Mouse (Mus musculus): ENCODE measurements around the gene Slc9a4. TPM values are rescaled to one million over a fixed set of nuclear protein-coding genes. Genes with fewer than 3 reads are reported as not detected.
"Not testable (repeated sequence)": the region's sequence is repeated elsewhere in the genome, so short reads cannot be mapped to it uniquely, and the experiment has no call there.

Slc9a4 gene
- polyA plus RNA-seq, 1 experiment from 2014 or later = not detected

DNA sequence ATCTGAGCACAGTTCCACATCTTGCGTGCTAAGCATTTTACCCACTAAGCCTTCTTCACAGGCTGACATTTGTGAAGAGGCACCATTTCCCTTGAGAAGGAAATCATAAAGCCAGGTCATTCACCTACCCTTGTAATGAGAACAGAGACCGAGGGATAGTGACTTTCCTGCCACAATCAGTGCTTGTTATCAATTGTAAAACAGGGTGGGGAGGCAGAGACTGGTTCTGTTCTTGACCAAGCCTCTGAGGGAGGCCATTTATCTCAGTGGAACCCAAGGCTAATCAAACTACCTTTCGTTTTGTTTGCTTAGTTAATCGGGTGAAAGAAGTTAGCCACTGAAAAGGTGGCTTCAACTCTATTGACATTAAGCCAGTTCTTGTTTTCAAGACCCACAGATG, 77.2 kb downstream of the Slc9a4 start:
- Histone ChIP-seq H3K4me1 (no peaks in the 10 kb centered on the region), H3K36me3 (no peaks in the 10 kb centered on the region), H3K9me3 (no peaks in the 10 kb centered on the region), H3K27me3 (no peaks in the 10 kb centered on the region), H3K4me2 (replicated peaks) (no peak overlapping the region), H3K4me3 (no peak overlapping the region), H3K27ac (replicated peaks) (no peak overlapping the region), H3K9ac (replicated peaks) (no peak overlapping the region)
- no peak for ATAC-seq (replicated peaks)
- 84% methylated on average over 4 of the region's 4 CpGs for WGBS

DNA sequence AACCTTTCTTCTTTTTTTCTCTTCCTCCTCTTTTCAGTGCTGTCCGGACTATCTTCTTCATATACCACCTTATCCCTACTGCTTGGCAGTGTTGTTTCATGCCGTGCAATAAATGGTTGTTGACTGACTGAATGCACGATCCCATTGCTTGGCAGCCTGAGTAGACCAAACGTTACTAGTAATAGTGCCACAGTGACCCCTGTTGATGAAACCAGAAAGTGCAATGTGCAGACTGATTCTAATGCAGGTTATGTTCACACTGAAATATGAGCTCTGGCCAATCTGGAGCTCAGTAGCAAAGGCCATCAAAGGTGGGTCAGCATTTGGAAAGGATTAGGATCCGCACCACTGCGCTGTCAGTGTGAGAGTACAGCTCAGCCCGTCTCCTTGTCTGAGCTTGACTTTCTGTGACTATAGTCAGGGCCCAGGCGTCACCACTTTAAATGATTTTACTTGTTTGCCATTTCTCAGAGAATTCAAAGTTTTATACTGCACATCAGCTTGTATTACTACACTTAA, 78.2 kb downstream of the Slc9a4 start:
- Histone ChIP-seq H3K9ac (replicated peaks) (no peak overlapping the region), H3K4me1 (no peaks in the 10 kb centered on the region), H3K36me3 (no peaks in the 10 kb centered on the region), H3K4me2 (replicated peaks) (no peak overlapping the region), H3K4me3 (no peak overlapping the region), H3K9me3 (no peaks in the 10 kb centered on the region), H3K27ac (replicated peaks) (no peak overlapping the region), H3K27me3 (no peaks in the 10 kb centered on the region)
- WGBS = 51% methylated on average over 8 of the region's 8 CpGs
- no peak for ATAC-seq (replicated peaks)

DNA sequence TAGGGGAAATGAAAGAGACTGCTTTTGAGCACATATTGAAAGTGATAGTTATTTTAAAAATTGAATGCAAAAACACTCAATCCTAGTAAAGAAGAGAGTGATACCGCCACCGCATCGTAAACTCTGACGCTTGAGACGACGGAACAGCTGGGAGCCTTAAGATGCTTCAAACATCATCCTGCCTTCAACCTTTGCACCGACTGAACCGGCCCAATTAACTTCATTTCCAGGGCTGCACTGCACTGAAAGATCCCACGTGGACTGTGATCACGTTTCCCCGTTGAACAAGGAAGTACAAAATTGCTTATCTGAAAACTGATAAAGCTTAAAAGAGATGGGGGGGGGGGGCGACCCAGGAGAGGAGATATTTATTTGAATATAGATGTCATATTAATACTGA, 79.1 kb downstream of the Slc9a4 start:
- Histone ChIP-seq H3K4me1 (no peaks in the 10 kb centered on the region), H3K9ac (replicated peaks) (no peak overlapping the region), H3K27me3 (no peaks in the 10 kb centered on the region), H3K36me3 (no peaks in the 10 kb centered on the region), H3K27ac (replicated peaks) (no peak overlapping the region), H3K4me3 (no peak overlapping the region), H3K4me2 (replicated peaks) (no peak overlapping the region), H3K9me3 (no peaks in the 10 kb centered on the region)
- no peak for ATAC-seq (replicated peaks)
- WGBS = 71% methylated on average over 12 of the region's 12 CpGs

DNA sequence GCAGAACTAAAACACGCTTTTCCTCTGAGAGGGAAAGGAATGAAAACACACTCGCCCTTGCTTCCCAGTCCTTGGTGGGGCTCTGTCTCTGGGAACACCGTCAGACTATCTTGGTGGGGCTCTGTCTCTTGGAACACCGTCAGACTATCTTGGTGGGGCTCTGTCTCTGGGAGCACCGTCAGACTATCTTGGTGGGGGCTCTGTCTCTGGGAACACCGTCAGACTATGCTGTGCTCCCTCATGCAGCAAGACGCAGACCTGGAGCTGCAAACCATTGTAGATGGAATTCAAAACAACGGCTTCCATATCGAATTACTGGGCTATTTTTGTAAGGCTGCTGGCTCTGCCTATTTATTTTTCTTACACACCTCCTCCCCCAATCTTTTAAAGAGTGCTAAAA, 79.6 kb downstream of the Slc9a4 start:
- Histone ChIP-seq H3K4me2 (replicated peaks) (no peak overlapping the region), H3K9ac (replicated peaks) (no peak overlapping the region)
- WGBS = 85% methylated on average over 9 of the region's 9 CpGs

DNA sequence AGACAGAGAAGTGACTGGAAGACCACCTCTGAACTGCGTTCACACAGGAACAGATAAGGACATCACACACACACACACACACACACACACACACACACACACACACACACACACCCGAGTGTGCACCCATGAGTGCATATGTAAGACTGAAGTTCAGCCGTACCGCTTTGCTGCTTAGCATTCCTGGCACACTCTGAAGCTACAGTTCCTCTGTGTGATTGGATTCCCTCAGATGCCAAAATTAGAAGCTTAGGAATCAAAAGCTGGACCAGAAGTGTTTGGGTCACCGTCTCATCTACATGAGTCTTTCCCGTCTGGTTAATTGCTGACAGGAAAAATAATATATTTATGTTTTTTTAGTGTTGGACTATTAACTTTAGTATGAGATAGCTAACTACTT, 81.0 kb downstream of the Slc9a4 start:
- Histone ChIP-seq H3K4me2 (replicated peaks) (no peak overlapping the region), H3K27me3 (no peaks in the 10 kb centered on the region), H3K9ac (replicated peaks) (no peak overlapping the region), H3K4me1 (no peaks in the 10 kb centered on the region), H3K9me3 (no peaks in the 10 kb centered on the region), H3K4me3 (no peak overlapping the region), H3K27ac (replicated peaks) (no peak overlapping the region), H3K36me3 (no peaks in the 10 kb centered on the region)
- no peak for ATAC-seq (replicated peaks)
- 95% methylated on average over 6 of the region's 6 CpGs for WGBS

More for the DNA sequence above, 79.6 kb downstream of the Slc9a4 start:
- no peak overlapping the region for H3K27ac ChIP-seq (replicated peaks)
- ATAC-seq (replicated peaks) = no peak
- H3K9me3 ChIP-seq = no peaks in the 10 kb centered on the region
- no peaks in the 10 kb centered on the region for H3K36me3 ChIP-seq
- H3K4me1 ChIP-seq = no peaks in the 10 kb centered on the region
- no peaks in the 10 kb centered on the region for H3K27me3 ChIP-seq
- no peak overlapping the region for H3K4me3 ChIP-seq

DNA sequence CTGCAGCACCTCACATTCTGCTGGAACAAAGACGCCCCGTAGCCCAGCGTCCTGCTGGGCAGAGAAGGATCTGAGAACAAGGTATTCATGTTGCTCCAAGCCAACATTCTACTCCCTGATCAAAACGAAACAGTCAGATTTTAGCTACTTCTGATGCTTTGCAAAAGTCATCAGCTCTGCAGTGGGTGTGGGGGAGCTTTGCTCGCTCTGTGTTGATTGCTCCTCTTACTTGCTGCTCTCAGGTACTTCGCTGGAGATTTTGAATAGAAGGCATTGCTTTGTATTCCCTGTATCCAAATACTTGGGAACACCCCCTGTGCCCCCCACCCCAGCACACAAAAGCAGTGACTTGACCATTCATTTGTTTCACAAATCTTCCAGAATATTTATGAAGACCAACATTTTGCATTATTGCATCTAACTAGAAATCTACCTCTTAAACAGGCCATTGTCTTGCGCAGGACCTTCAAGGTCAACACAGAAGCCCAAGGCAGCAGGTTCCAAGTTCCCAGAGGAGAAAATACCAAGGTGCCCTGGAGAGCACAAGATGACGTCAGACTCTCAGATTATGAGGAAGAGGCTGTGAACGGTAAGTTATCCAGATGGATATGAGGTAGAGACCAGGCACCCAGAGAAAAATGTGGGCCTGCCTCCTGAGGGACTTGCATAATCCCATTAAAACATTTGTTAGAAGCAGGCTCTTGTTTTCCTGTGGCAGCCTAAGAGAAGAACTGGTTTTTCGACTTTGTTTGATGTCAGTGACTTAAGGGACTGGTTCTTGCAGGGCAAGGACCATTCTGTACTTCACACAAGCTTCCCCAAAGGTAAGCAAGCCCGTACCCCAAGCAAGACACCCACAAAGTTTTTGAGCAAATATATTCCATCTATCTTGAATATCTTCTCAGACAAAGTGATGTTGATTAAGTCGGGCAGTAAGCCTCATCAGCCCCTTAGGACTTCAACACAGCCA, 85.8 kb downstream of the Slc9a4 start:
- no peaks in the 10 kb centered on the region for H3K9me3 ChIP-seq
- no peaks in the 10 kb centered on the region for H3K4me1 ChIP-seq
- no peaks in the 10 kb centered on the region for H3K36me3 ChIP-seq
- no peak overlapping the region for H3K27ac ChIP-seq (replicated peaks)
- no peak overlapping the region for H3K9ac ChIP-seq (replicated peaks)
- 51% methylated on average over 12 of the region's 12 CpGs for WGBS
- no peak overlapping the region for H3K4me2 ChIP-seq (replicated peaks)
- H3K27me3 ChIP-seq = no peaks in the 10 kb centered on the region
- ATAC-seq (replicated peaks) = no peak
- H3K4me3 ChIP-seq = no peak overlapping the region

DNA sequence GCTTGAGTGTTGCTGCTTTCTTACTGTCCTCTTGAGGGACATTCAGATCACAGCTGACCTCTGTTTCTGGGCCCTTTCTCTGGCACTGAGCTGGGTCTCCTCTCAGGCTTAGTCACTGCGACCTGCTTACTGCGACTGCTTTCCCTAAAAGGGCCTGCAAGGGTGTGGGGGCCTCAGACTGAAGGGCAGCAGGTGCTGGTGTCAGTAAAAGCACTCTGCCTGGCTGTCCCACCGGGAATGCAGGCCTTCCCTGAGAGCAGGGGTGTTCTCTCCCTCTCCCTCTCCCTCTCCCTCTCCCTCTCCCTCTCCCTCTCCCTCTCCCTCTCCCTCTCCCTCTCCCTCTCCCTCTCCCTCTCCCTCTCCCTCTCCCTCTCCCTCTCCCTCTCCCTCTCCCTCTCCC, 87.6 kb downstream of the Slc9a4 start:
- not testable (repeated sequence) for H3K4me1 ChIP-seq; H3K27me3 ChIP-seq; ATAC-seq (replicated peaks); H3K9me3 ChIP-seq; H3K4me3 ChIP-seq; H3K4me2 ChIP-seq (replicated peaks); H3K9ac ChIP-seq (replicated peaks); H3K36me3 ChIP-seq; H3K27ac ChIP-seq (replicated peaks)
- WGBS = 13% methylated on average over 3 of the region's 3 CpGs

DNA sequence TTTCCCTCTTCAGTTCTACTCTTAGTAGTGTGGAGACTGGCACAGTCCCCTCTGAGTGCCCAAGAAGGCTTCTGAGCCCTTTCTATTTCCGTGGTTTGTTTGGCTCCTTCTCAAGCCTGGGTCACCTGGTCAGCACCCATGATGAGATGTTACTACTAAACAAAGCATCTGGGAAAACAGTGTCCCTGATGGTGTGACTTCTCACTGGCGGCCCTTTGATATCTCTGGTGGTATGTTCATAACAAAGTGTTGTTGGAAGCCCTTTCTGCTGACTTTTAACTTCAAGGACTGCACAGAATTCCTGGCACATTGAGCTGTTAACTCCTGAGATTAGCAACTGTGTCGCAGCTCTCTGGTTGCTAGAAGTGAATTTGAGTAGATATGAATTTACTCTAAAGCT, 90.1 kb downstream of the Slc9a4 start:
- Histone ChIP-seq H3K4me2 (replicated peaks) (no peak overlapping the region), H3K4me3 (no peak overlapping the region), H3K9ac (replicated peaks) (no peak overlapping the region), H3K27me3 (no peaks in the 10 kb centered on the region), H3K27ac (replicated peaks) (no peak overlapping the region), H3K9me3 (no peaks in the 10 kb centered on the region), H3K4me1 (no peaks in the 10 kb centered on the region), H3K36me3 (no peaks in the 10 kb centered on the region)
- WGBS = 84% methylated on average over 3 of the region's 3 CpGs
- ATAC-seq (replicated peaks) = no peak

DNA sequence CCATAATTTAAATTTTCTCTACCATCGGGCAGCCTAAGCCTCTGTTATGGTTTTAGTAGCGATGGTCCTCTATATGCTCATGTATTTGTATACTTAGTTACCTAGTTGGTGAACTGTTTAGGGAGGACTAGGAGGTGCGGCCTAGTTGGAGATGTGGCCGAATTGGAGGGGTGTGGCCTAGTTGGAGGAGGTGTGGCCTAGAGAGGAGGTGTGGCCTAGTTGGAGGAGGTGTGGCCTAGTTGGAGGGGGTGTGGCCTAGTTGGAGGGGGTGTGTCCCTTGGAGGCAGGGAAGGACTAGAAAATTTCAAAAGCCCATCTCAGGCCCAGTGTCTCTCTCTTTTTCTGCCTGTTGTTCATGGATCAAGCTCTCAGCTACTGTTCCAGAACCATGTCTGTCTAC, 91.6 kb downstream of the Slc9a4 start:
- Histone ChIP-seq H3K4me2 (replicated peaks) (no peak overlapping the region), H3K9me3 (no peaks in the 10 kb centered on the region), H3K36me3 (no peaks in the 10 kb centered on the region), H3K4me3 (no peak overlapping the region), H3K27me3 (no peaks in the 10 kb centered on the region), H3K27ac (replicated peaks) (no peak overlapping the region), H3K9ac (replicated peaks) (no peak overlapping the region), H3K4me1 (no peaks in the 10 kb centered on the region)
- no peak for ATAC-seq (replicated peaks)
- whole genome bisulfite sequencing = 95% methylated on average over 4 of the region's 4 CpGs

DNA sequence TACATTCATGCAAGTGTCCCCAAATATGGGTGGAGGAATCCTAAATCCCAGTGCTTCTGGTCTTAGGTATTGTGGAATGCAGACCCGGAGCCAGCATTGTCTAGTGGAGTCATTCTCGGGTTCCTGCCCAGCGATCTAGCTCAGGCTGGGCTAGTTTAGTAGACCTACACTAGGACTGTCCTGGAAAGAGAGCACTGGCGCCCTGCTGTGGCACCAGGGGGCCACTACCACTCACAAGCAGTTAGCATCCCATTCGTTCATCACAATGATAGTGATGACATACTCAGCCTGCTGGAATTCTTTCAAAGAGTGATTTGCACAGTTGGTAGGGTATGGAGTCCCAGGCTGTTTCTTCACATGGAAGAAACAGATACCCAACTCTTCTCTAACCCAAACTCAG, 97.4 kb downstream of the Slc9a4 start:
- no peak overlapping the region for H3K4me2 ChIP-seq (replicated peaks)
- WGBS = 54% methylated on average over 5 of the region's 5 CpGs
- peaks cover 21% of the 10 kb centered on the region for H3K4me1 ChIP-seq
- no peak for ATAC-seq (replicated peaks)
- peaks cover 32% of the 10 kb centered on the region for H3K27me3 ChIP-seq
- H3K36me3 ChIP-seq = no peaks in the 10 kb centered on the region
- H3K9ac ChIP-seq (replicated peaks) = no peak overlapping the region
- H3K27ac ChIP-seq (replicated peaks) = no peak overlapping the region
- H3K4me3 ChIP-seq = no peak overlapping the region
- no peaks in the 10 kb centered on the region for H3K9me3 ChIP-seq
